Mouse (Mus musculus) frontal cortex, adult (tissue): Measurements from ENCODE around the gene Gm42906.
A peak's percentile ranks its signal among the peaks of the same experiment; 100 is the strongest.

Source experiments
- ATAC-seq: cut with Nextera tagmentation; 2 replicates; pipeline ENCODE4 v1.9.2; 2017; ENCODE audit warnings: mild to moderate bottlenecking, moderate library complexity, mixed read lengths; ENCODE audit not compliant: low TSS enrichment

Gm42906 gene

GRCm38 (mm10) chr5:151233400-151234031 is 194.4 kb downstream of the Gm42906 start, which contains the start of gene Stard13:
Gene Stard13, minus strand, starts transcription at chr5:151233836.
- ATAC-seq, result peak; percentile 90

GRCm38 (mm10) chr5:151232576-151233299 is 195.2 kb downstream of the Gm42906 start:
- no peak for ATAC-seq

- ATAC-seq, result no peak
These were observed 196.1 kb downstream of the Gm42906 start for GRCm38 (mm10) chr5:151231861-151232260.

GRCm38 (mm10) chr5:151231411-151231810 is 196.6 kb downstream of the Gm42906 start:
- no peak for ATAC-seq

- ATAC-seq, result no peak
These were observed 197.5 kb downstream of the Gm42906 start for GRCm38 (mm10) chr5:151230427-151230826.

- ATAC-seq, result no peak
These were observed 199.5 kb downstream of the Gm42906 start for GRCm38 (mm10) chr5:151228367-151229005.

- no peak for ATAC-seq
These were observed 204.1 kb downstream of the Gm42906 start for GRCm38 (mm10) chr5:151223696-151224366.

- ATAC-seq, result no peak
These were observed 205.2 kb downstream of the Gm42906 start for GRCm38 (mm10) chr5:151222791-151223190.

- no peak for ATAC-seq
These were observed 209.3 kb downstream of the Gm42906 start for GRCm38 (mm10) chr5:151218689-151219115.

GRCm38 (mm10) chr5:151213097-151213496 is 214.9 kb downstream of the Gm42906 start:
- no peak for ATAC-seq

- ATAC-seq, result no peak
These were observed 217.1 kb downstream of the Gm42906 start for GRCm38 (mm10) chr5:151210869-151211268.

- no peak for ATAC-seq
These were observed 217.9 kb downstream of the Gm42906 start for GRCm38 (mm10) chr5:151210060-151210459.

GRCm38 (mm10) chr5:151205017-151205416 is 222.9 kb downstream of the Gm42906 start:
- ATAC-seq, result no peak

- 0 out of 2 replicates have a peak, but pooled peaks have one; percentile 47 for ATAC-seq
These were observed 225.0 kb downstream of the Gm42906 start for GRCm38 (mm10) chr5:151202925-151203324.

- ATAC-seq, result no peak
These were observed 226.7 kb downstream of the Gm42906 start for GRCm38 (mm10) chr5:151201220-151201619.

- no peak for ATAC-seq
These were observed 228.7 kb downstream of the Gm42906 start for GRCm38 (mm10) chr5:151199235-151199634.

- no peak for ATAC-seq
These were observed 231.2 kb downstream of the Gm42906 start for GRCm38 (mm10) chr5:151196603-151197272.

- ATAC-seq, result no peak
These were observed 234.0 kb downstream of the Gm42906 start for GRCm38 (mm10) chr5:151193885-151194520.

- ATAC-seq, result no peak
These were observed 235.7 kb downstream of the Gm42906 start for GRCm38 (mm10) chr5:151192266-151192665.

- ATAC-seq, result no peak
These were observed 237.2 kb downstream of the Gm42906 start for GRCm38 (mm10) chr5:151190764-151191163.

GRCm38 (mm10) chr5:151189789-151190378 is 238.1 kb downstream of the Gm42906 start:
- ATAC-seq, result peak; percentile 93
